Mouse (Mus musculus) heart, adult 2 months (tissue): ENCODE data around the gene Gdpd4.

Experiments
- CTCF ChIP-seq: fragments of 200-600 bp; IDR thresholded peaks from 2 replicates; pipeline ENCODE4 v1.8.1; 2022; ENCODE audit warnings: antibody characterized with exemption, mild to moderate bottlenecking, moderate library complexity
- EP300 ChIP-seq: fragments of 200-500 bp; IDR thresholded peaks from 2 replicates; pipeline ENCODE4 v1.6.1; 2011; ENCODE audit warnings: low read depth, low read length, control low read depth; ENCODE audit not compliant: insufficient read depth
- POLR2A ChIP-seq: fragments of 200-500 bp; IDR thresholded peaks from 2 replicates; pipeline ENCODE4 v1.6.1; 2011; ENCODE audit warnings: mild to moderate bottlenecking, low read depth, low read length, control low read depth; ENCODE audit not compliant: insufficient read depth

DNA sequence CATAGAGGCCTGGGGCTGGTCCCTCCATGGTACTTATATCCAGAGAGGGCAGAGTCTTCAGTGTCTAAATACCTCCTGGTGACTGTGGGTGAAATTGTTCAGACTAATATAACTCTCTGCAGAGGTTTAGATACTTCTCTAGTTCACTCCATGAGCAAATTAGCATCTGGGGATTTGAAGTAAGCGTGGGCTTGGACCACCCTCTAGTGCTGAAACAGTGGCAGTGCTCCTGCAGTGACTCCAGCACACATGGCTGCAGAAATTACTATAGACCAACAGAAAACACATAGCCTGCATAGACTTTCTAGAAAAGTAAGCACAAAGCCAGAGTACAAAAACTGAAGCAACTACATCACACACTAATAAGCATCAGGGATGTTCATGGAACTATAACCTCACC, 57.7 kb downstream of the Gdpd4 start:
- no peak for TF ChIP-seq POLR2A
- TF ChIP-seq CTCF: peak; percentile 93
- peak; percentile 73 for TF ChIP-seq EP300
